Mouse (Mus musculus) neural tube, embryonic 13.5 days (tissue): ENCODE results near the gene Ap1s2. TPM values are rescaled to one million over a fixed set of nuclear protein-coding genes. Genes with fewer than 3 reads are reported as not detected.

Experiments
- polyA plus RNA-seq: library from polyadenylated mRNA; unstranded; fragments of >200 nt; fragmentation: Nextera tagmentation; extraction: Ambion mirVana; gene quantifications from 2 replicates; pipeline ENCODE4 v1.2.1, GENCODE M21; 2015

Ap1s2 gene
- polyA plus RNA-seq, 1 experiment from 2014 or later, result 90.3 TPM

Other genes with a start within 250 kb of the Ap1s2 start
- 1.6 and 2.1 TPM in 2 replicates for gene Rnf138rt1, start 147.7 kb upstream of the Ap1s2 start, polyA plus RNA-seq
- gene Zrsr2, start 49.6 kb downstream of the Ap1s2 start, polyA plus RNA-seq, result 58.5 and 61.6 TPM in 2 replicates
- 0.50 and 0.73 TPM in 2 replicates for gene Car5b, start 119.0 kb downstream of the Ap1s2 start, polyA plus RNA-seq
- 24.1 and 24.3 TPM in 2 replicates for gene Siah1b, start 167.5 kb downstream of the Ap1s2 start, polyA plus RNA-seq
- gene Cltrn, start 179.8 kb downstream of the Ap1s2 start, polyA plus RNA-seq, result not detected in 2 replicates
- gene Ace2, start 230.3 kb downstream of the Ap1s2 start, polyA plus RNA-seq, result not detected in 2 replicates